Mouse (Mus musculus) kidney, postnatal 36 days (tissue): Measurements from ENCODE around the gene Pde4dip.

ENCODE experiments used
- DNase-seq, 2 experiments: peaks; one replicate each; pipeline ENCODE4 v3.0.0; 2021 to 2022; ENCODE audit warnings: mixed read lengths in 2 of 2

Pde4dip gene

DNA sequence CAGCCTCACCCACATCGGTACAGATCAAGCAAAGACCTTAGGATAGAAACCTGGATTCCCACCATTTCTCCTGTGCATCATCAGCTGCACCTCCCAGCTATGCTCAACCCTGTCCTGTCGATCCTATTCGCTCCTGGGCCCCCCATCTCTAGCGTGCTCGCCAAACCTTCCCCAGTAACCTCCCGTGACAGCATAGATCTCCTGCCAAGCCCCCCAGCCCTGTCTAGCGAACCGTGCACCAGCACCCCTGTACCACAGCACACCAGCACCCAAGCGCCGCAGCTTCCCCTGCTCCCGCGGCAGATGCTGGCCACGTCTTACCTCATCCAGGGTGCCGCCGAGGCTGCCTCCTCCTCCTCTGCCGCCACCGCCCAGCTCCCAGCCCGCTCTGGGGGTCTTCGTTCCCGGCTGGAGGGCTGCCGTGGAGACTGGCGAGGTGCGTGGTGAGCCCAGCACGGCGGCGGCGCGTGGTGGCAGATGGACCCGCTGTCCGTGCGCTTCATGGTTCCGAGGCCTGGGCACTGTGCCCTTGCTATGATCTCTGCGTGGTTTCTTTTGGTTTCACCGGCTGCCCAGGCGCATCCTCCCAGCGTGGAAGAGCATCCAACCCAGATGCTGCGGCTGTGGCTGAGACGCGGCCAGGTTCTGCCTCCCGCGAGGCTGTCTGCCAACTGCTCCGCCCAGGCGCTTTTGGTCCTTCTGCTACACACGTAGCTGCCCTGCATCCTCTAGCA, at the start of gene Pde4dip:
Pde4dip (minus strand) TSS at position 540 of the 734 bp plus-strand sequence.
- peak in 1 of 2 experiments; percentile 35 for DNase-seq

DNA sequence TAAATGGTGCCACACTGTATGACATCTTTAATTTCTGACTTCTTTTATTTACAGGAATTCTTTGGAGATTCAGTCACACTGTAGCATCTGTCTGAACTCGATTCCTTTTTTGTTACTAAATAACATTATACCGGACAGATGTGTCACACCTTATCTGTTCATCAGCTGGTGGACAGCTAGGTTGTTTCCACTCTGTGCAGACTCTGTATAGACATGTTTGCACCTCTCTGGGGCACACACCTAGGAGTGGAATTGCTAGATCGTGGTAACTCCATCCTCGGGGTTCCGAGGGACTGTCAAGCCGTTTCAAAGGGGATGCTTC, 49.4 kb upstream of the Pde4dip start:
- no peak for DNase-seq

DNA sequence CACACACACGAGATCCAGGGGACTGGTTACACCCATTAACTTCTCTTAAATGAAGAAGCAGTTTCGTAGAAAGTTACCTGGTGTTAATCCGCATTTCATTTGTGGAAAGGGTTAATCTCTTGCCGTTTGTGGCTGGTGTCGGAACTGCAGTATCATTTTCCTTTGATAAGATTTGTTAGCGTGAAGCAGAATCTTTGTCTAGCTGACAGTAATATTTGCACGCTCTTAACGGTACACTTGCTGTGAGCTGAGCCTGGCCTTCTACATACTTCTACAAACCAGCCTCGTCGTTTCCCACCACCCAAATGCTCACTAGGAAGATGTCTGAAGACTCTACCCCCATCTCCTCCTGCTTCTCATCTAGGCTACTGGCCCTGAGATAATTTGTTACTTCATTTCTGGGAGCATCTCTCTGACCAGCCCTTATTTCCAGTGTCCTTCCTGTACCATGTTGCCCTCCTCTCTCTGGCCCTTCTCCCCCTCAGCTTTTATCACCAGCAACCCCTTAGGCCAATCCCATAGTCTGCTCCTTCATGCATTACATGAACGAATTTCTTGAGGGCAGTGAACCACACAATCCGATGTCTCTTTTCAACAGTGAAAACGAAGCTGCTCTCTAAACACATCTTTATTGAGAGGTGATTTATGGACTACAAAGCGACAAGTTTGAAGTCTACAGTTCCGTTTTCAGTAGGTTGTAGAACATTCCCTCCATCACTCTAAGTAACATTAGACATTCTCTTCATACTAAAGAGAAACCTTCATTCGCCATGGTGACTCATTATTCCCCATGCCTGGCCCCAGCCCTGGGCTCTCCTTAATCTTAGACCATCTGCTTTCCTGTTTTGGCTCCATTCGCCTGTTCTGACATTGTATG, 48.8 kb upstream of the Pde4dip start:
- no peak for DNase-seq

DNA sequence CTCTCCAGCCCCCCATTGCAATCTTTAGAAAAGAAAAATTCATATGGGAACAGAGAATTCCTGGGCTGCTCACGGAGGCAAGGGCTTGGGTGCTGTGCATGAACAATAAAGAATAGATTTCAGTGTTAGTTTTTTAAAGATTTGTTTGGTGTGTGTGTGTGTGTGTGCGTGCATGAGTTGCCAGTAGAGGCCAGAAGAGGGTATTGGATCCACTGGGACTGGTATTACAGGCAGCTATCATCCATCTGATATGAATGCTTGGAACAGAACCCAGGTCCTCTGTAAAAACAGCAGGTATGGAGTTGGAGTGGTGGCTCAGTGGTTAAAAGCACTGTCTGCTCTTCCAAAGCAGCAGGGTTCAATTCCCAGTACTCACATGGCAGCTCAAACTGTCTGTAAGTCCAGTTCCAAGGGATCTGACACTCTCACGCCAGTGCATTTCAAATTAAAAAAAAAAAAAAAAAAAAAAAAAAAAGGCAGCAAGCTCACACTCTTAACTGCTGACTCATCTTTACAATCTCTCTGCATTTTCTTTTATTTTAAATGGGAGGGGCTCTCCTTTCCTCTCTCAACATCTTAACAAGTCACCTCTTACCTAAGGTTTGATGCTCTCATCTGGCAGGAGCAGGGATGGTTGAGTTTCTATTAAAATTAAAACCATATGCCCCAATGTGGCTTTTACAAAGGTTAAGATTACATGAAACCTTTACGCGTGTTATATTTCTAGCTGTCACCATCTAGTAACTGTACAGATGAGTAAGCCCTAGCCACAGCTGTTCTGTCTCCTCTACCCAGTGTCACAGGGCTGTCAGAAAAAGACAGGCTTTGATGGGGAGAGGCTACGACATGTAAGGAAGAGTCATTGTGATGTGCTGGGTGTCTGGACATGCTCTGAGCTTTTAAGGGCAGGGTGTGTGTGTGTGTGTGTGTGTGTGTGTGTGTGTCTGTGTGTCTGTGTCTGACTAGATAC, 46.1 kb upstream of the Pde4dip start:
- no peak for DNase-seq

DNA sequence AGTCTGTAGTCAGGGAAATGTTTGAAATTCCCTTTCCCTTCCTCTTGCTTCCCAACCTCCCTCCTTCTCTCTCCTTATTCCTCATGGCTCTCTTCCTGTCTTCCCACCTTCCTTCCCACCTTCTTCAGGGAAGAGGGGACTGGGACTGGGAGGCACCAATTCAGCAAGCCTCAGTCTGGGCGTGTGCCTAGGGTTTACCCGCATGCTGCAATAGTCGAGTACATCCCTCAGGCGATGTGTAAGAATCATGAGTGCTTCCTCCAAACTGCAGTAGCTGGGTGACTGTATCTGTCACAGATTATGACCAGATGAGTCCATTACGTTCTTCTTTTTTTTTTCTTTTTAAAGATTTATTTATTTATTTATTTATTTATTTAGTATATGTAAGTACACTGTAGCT, 45.3 kb upstream of the Pde4dip start:
- DNase-seq, result no peak

DNA sequence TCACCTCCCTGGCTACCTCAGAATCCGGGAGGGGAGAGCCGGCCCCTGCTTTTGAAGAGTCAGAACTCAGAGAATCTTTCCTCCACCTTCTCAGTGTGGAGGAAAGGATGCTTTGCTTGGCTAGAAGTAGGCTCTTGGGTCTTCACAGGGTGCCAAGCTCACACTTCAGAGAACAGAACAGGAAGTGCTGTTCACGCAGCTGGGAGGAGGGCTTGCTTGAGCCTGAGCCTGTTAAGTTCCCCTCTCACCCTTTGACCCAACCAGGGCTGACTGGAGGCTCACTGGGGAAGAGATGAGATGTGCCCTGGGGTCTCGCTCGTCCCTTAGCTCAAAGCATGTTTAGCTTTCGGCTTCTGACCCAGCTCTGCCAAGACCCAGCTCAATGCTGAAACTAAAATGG, 44.7 kb upstream of the Pde4dip start:
- no peak for DNase-seq

DNA sequence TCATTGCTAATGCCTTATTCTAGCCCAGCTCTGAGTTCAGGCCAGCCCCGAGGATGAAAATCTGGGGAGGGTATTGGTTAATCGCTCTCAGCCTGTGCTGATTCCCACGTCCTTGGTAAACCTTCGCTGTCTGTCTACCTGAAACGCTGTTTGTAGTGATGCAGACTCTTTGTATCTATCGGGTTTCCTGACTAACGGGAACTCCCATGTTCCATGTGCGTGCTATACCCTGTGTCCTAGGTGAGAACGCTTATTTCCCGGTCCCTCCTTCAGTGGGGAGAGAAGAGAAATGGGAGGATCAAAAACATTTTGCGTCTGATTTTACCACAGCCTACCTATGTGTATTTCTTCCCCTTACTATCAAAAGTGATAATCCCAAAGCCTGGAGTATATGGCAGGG, 44.3 kb upstream of the Pde4dip start:
- no peak for DNase-seq

DNA sequence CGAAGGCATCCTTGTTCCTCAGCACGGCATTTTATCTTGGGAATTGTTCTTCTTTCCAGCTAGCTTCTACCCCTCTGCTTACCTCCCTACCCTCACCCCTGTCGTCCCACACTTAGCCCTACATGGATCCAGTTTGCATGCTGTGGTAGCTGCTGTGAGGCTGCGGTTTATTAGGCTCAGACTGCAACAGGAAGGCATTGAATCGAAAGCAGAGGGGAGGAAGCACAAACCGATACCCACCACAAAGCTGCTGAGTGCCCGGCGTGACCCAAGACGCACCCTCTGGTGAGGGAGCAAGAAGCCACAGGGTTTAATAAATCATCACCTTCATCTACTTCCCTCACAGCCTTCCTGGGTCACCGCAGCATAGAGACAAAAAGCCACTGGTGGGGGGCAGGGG, 43.6 kb upstream of the Pde4dip start:
- DNase-seq, result no peak

DNA sequence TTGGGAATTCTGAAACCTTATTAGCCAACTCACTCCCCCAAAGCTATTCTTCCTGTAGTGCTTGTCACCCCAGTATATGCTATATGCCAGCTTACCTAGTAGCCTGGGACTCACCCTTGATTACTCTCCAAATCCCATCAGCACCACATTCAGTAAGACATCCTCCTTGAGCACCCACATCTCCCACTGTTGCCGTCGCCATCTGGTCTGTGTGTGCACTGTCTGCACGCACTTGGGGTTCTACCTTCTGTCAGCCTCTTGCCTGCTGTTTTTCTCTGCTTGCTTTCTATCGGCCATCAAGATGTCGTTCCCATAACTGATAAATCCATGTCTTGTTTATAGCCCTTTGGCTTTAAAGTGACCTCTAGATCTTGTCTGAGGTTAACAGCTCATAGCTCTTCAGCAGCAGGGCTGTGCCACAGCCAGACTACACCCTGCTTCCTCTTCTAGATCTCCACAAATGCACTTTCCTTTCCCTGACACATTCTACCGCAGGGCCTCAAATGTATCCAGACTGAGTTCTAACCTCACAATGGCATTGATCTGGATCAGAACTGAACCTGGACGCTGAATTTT, 42.9 kb upstream of the Pde4dip start:
- DNase-seq, result no peak

DNA sequence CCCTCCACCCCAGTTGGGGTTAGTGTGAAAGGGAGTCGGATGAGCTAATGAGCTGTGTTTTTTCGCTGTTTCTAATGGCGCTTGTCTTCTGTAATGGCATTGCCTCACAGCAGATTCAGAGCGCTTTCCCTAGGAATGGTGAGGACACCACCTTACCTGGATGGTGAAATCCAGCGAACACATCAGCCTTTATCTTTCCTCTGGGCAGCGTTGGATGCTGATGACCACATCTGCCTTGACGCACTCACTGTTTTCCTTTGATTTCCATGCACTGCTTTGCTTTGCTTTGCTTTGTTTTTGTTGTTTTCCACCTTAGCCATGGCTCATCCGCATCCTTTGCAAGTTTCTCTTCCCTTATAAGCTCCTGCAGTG, 42.3 kb upstream of the Pde4dip start:
- DNase-seq, result no peak

DNA sequence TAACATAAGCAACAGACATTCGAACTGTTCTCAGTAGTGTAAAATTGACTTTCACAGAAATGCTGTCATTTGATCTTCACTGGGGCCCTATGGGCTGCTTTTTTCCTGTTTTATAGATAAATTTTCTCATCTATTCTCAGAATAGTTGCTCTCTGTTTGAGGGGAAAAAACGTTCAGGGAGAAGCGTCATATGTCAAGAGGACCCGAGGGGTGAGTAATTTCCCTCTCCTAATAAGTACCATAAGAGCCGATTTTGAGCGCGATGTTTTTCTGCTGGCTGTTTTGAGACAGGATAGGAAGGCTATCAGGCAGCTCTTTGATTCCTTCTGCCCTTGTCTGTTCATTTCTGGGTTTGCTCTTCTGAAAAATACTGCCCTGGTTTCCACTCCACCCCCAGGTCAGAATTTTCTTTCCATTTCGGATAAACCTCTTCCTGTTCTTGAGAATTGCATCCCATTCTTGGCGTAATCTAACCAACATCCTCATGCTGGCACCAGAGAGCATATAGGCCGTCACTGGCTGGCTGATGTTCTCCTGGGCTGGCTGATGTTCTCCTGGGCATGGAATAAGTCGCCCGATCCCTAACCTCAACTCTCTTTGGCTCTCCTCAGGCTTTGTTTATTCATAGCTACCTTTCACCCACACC, 41.8 kb upstream of the Pde4dip start:
- DNase-seq, result no peak

DNA sequence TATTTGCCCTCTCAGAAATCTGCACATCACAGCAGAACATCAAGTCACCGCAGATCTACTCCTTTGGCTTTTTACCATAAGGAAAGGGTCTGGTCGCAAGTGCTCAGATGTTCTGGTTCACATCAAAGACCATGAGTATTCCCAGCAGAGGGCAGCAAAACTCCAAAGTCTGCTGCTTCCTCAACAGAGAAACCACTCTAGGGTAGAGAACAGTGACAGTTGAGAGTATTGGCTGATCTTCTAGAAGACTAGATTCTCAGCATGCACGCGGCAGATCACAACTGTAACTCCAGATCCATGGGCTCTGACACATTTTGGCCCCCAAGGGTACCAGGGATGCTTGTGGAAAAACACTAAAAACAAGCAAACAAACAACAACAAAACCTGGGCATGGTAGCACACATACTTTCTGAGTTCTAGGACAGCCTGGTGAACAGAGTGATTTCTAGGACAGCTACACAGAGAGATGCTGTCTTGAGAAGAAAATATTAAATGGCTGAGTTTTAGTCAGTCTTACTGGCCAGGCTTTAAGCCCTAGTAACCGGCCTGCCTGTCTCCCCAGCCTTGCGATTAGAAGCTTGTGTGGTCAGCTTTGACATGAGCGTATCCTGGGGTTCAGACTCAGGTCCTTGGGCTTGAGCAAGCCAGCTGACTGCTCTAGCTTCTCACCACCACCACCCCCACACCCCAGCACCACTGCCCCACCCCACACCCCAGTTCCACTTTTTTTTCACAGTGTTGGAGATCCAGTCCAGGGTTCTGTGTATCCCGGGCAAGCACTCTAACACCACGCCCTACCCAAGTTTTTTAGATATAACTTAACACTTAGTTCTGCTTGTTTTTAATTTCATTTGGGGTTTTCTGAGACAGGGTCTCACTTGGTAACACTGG, 40.7 kb upstream of the Pde4dip start:
- peak; percentile 82 to 91 for DNase-seq

DNA sequence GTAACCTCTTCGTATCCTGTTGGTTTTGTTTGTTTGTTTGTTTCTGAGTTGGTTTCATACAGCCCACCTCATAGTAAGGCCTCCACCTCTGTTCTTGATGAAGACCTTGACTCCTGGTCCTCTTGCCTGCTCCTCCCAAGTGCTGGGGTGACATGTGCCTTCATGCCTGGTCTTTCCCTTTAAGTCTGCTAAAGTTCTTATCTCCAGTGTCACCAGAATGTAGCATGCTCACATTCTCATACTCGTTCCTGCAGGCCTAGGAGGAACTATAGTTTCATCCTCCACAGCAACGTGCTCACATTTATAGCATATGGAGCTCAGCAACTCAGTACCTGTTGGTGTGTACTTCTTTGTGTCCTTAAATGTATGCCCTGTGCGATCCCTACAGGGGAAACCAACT, 38.8 kb upstream of the Pde4dip start:
- DNase-seq, result no peak

DNA sequence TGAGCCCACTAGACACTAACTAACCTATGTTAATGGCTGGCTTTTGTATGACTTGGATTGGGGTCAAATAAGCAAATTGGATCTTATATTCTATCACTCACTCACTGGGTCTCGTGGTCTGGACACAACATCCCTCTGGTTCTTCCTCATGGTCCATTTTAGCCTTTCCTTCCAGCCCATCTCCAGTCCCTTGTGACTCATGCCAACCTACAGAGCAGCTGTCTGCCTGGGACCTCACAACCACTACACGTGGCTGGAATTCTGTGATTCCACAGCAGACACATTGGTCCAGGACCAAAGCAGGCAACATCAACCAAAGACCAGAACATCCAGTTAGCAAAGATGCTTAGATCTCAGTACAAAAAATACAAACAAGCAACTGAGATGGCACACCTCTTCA, 36.7 kb upstream of the Pde4dip start:
- DNase-seq, result no peak

DNA sequence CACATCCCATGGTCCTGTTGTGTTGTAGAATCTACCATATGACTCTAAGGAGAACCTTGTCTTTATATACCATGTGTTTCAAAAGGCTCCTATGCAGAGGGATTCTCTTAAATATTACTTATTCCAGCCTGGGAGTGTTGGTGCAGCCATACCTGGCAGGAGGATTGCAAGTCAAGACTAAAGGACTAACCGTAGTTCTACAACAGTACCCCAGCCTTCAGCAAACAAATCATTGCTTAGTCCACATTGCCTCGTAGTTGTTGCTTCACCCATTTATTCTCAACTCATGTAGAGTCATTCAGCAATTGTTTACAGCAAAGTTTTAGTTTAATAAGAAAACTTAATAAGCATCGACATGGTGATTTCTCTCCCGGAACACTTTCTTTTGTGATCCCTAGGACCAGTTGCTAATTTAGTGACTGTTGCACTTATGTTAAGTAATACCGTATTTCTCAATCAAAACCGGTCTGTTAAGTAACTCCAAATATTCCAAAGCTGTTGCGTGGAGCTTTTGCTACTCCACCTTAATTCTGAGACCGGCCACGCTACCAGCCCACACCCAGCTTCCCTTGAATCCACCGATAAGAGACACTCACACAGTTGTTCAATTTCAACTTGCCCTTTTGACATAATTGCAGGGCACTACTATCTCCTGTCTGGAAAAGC, 30.5 kb upstream of the Pde4dip start:
- no peak for DNase-seq

DNA sequence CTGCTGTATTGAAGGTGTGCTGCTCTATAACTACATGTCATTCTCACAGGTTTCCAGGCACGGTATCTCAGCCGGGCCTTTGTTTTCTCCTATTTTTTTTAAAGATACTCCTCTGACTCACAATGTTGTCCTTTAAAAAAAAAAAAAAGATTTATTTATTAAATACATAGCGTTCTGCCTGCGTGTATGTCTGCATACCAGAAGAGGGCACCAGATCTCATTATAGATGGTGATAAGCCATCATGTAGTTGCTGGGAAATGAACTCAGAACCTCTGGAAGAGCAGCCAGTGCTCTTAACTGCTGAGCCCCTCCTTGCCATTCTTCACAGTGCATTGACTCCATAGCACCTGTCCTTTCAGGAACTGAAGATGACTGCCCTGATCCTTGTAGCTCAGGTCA, 26.6 kb upstream of the Pde4dip start:
- DNase-seq, result no peak

DNA sequence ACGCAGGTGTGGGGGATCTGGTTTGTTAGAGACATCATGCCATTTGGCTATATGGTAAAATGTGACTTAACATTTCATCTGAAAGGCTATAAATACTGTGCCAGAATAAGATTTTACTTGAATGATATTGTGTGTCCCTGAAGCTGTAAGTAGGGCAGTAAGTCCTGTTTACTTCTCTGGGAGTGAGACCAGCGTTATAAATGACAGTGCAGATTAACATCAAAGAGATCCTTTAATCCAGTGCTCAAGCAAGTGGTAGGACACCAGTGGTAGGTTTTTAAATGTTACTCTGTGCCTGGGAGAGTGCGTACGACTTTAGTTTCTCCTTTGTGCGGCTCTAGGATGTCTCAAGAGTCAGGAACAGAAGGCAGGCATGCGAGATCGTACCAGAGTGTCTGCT, 22.6 kb upstream of the Pde4dip start:
- DNase-seq, result no peak

DNA sequence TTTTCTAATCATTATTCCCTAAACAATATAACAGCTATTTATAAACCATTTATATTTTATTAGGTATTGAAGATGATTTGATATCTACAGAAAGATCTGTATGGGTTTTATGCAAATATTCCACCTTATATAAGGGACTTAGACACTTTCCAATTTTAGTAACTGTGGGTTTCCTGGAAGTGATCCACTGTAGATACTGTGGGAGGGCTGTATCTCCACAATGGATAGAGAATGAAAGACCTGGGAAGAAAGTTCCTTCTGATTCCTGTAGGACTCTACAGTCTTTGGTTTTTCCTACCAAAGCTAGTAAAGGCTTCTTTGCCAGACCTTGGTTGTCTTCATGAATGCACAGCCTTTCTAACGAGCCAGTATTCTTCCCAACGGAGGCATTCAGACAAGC, 21.2 kb upstream of the Pde4dip start:
- no peak for DNase-seq

DNA sequence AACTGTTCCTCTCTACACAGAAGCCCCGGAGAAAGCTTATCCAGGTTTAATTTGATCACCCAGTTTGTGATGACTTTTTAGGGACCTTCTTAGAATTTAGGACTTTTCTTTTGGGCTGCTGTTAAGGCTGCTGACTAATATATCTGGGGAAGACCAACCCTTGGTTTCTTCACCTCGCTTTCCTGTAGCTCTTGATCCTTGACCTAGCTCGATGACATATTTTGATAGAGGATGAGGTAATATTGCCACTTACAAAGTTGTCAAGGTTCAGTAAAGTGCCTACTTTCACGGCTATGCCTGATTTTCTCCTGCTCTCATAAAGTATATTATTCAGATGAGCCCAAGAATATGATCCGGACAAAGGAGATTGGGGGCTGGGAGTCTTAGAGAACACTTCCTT, 13.1 kb upstream of the Pde4dip start:
- DNase-seq, result no peak
